Mouse (Mus musculus): Measurements from ENCODE around the gene Gjd2. TPM values are rescaled to one million over a fixed set of nuclear protein-coding genes. Genes with fewer than 3 reads are reported as not detected.

Gjd2 gene
- polyA plus RNA-seq, 1 experiment from 2014 or later, result 1.6 TPM

DNA sequence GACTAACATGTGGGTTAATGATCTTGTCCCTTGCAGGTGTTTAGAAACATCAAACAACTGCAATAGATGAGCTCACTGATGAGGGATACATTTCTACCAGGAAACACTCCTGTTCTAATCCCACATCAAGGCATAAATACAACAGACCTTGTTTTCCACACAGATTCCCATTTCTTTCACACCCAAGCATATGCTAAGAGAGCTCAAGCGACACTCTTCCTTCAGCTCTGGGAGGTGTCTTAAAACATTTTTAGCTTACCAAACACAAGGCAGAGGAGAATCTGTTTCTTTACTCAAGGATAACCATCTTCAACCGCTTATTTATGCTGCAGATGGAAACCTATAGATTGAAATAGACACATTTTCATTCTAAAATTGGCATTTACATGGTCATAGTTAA, 5.1 kb downstream of the Gjd2 start:
- Histone ChIP-seq H3K27me3 (peaks cover 23% of the 10 kb centered on the region), H3K27ac (no peak overlapping the region), H3K4me1 (no peaks in the 10 kb centered on the region), H3K9ac (no peak overlapping the region), H3K4me3 (no peak overlapping the region), H3K4me2 (replicated peaks) (no peak overlapping the region), H3K9me3 (replicated peaks) (no peaks in the 10 kb centered on the region), H3K36me3 (no peaks in the 10 kb centered on the region)
- ATAC-seq (ENCODE audit: low FRiP score), result no peak
- WGBS, result 91% methylated on average over 2 of the region's 2 CpGs

DNA sequence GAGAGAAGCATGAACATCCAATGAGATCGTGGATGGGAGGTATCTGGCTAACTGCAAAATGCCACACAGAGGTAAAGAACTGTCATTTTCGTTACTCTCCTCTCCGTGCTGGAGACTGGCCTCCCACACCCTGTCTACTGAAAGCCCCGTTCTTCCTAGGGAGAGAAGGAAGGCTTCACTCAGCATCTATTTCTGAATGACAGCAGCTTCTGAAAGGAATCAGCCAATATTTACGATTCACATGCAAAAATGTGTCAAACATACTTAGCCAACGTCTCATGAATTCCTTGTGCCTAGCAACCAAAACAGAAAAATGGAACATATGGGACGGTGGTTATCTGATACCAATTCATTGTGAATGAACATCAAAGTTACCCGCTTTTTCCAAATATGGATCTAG, 15.9 kb downstream of the Gjd2 start:
- H3K4me3 ChIP-seq, result no peak overlapping the region
- no peak for ATAC-seq (ENCODE audit: low FRiP score)
- 67% methylated on average over 8 of the region's 8 CpGs for WGBS
- no peaks in the 10 kb centered on the region for H3K36me3 ChIP-seq
- H3K27ac ChIP-seq, result no peak overlapping the region
- H3K9ac ChIP-seq, result no peak overlapping the region
- H3K27me3 ChIP-seq, result no peaks in the 10 kb centered on the region
- H3K9me3 ChIP-seq (replicated peaks), result no peaks in the 10 kb centered on the region
- no peak overlapping the region for H3K4me2 ChIP-seq (replicated peaks)
- no peaks in the 10 kb centered on the region; the same call in 1 of the 2 replicates for H3K4me1 ChIP-seq

DNA sequence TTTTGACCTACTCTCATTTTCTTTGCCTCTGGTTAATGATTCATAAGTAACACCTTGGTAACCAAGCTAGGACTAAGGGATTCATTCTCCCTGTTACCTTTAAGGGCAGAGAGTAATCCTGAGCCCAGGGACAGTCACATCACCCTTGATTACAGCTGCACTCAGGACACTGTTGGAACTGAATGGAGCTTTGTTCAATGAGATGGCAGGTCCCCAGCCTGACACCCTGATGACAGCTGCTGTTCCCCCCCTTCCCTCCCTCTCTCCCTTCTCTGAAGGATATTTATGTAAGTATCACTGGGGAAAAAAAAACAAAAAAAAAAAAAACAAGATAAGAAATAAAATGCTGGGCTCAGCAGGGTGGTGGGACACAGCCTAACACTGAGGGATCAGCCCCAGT, 16.5 kb downstream of the Gjd2 start:
- ATAC-seq (ENCODE audit: low FRiP score), result no peak

DNA sequence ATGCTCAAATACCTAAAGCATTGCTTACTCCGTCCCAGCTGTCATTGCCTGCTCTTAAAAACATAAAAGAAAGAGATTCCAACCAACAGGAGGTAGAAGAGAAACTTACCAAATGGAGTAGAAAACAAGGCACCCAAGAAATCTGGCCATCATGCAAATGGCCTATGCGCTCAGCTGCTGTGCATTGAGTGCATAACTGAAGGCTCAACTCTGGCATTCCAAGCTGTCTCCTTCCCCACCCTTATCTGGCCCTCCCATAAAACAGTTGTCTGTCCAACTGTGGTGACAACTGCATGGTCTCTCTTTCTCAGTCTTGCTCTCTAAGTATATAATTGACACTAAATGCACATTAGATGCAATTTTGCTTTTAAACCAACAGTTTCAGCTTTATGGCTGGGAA, 28.5 kb downstream of the Gjd2 start:
- Histone ChIP-seq H3K4me2 (replicated peaks) (no peak overlapping the region), H3K4me3 (no peak overlapping the region), H3K4me1 (0 out of 2 replicates have a peak, but pooled peaks cover 3% of the 10 kb centered on the region), H3K27ac (no peak overlapping the region), H3K36me3 (no peaks in the 10 kb centered on the region), H3K9me3 (replicated peaks) (no peaks in the 10 kb centered on the region), H3K9ac (no peak overlapping the region), H3K27me3 (no peaks in the 10 kb centered on the region)
- 94% methylated on average over 2 of the region's 2 CpGs for WGBS
- no peak for ATAC-seq (ENCODE audit: low FRiP score)

More for the DNA sequence above, 16.5 kb downstream of the Gjd2 start:
- no peak overlapping the region for H3K4me2 ChIP-seq (replicated peaks)
- H3K4me1 ChIP-seq, result no peaks in the 10 kb centered on the region; the same call in 1 of the 2 replicates
- no peak overlapping the region for H3K27ac ChIP-seq
- no peak overlapping the region for H3K9ac ChIP-seq
- H3K36me3 ChIP-seq, result no peaks in the 10 kb centered on the region
- no peak overlapping the region for H3K4me3 ChIP-seq
- no peaks in the 10 kb centered on the region for H3K27me3 ChIP-seq
- H3K9me3 ChIP-seq (replicated peaks), result no peaks in the 10 kb centered on the region

DNA sequence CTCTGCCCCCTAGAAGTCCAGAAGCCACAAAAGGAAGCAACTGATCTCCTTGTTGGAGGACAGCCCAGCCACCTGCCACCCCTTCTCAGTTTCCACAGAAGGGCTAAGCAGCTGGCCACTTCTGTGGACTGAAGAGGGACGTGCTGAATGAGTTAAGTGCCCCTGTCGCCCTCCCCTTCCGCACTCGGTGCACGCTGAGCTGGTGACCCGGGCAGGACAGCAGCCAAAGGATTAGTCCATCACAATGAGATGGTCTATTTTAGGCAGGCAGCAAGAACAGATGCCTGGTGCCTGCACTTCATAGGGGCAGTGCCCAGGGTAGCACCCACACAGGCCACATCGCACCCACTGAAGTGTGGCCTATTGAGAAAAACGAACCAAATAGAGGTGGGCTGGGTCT, 32.8 kb downstream of the Gjd2 start:
- WGBS, result 61% methylated on average over 8 of the region's 8 CpGs
- Histone ChIP-seq H3K27ac (no peak overlapping the region), H3K4me2 (replicated peaks) (no peak overlapping the region), H3K9me3 (replicated peaks) (no peaks in the 10 kb centered on the region), H3K4me1 (0 out of 2 replicates have a peak, but pooled peaks cover 3% of the 10 kb centered on the region), H3K36me3 (no peaks in the 10 kb centered on the region), H3K4me3 (no peak overlapping the region), H3K9ac (no peak overlapping the region), H3K27me3 (no peaks in the 10 kb centered on the region)
- ATAC-seq (ENCODE audit: low FRiP score), result no peak

DNA sequence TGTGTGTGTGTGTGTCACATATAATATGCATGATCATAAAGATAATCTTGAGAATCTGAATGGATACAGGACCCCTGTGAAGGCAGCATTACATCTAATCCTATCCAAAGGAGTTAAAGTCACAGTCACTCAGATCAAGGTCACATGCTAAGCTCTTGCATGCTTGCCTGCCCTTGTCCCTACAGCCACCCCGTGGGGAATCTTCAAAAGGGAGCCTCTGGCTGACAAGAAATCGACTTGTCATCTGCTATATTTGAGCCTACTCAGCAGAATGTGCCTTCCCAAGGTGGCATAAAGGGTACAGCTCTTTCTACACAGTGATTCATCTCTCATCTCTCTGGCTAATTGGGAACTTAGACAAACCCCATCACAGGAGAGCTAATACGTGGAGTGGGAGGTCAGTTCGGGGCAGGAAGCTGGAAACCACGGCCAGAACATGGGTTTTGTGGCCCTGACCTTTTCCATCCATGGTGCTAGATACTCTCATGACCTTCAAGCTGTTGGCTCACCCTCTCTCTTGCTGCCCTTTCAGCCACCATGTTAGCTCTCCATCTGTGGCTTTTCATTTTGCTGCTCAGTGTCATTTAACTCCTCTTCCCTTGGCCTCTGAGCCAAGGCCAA, 35.2 kb downstream of the Gjd2 start:
- Histone ChIP-seq H3K4me2 (replicated peaks) (no peak overlapping the region), H3K27me3 (no peaks in the 10 kb centered on the region), H3K4me1 (0 out of 2 replicates have a peak, but pooled peaks cover 3% of the 10 kb centered on the region), H3K9me3 (replicated peaks) (no peaks in the 10 kb centered on the region), H3K4me3 (no peak overlapping the region), H3K9ac (no peak overlapping the region), H3K36me3 (no peaks in the 10 kb centered on the region), H3K27ac (no peak overlapping the region)
- 70% methylated on average over 5 of the region's 5 CpGs for WGBS
- ATAC-seq (ENCODE audit: low FRiP score), result no peak

DNA sequence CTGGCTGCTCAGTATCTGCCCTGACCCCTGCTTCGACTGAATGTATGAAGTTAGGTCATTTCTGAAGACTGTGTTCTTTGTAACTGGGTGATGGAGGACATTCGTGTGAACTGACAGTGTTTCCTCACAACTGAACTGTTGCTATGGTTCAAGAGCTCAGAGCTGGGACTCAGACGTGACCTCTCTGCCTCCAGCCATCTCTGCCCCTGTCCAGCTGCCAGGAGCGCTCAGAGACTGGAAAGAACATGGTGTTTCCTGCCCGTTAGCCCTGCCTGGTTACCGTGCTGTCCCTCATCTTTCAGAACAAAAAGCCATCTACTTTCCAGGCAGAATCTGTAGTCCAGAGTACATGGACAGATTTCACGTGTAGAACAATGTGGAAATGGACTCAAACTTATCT, 39.5 kb downstream of the Gjd2 start:
- WGBS, result 67% methylated on average over 7 of the region's 7 CpGs
- Histone ChIP-seq H3K4me3 (no peak overlapping the region), H3K9me3 (replicated peaks) (no peaks in the 10 kb centered on the region), H3K27me3 (no peaks in the 10 kb centered on the region), H3K4me2 (replicated peaks) (no peak overlapping the region), H3K36me3 (no peaks in the 10 kb centered on the region), H3K27ac (no peak overlapping the region), H3K9ac (no peak overlapping the region), H3K4me1 (no peaks in the 10 kb centered on the region)
- ATAC-seq (ENCODE audit: low FRiP score), result no peak

DNA sequence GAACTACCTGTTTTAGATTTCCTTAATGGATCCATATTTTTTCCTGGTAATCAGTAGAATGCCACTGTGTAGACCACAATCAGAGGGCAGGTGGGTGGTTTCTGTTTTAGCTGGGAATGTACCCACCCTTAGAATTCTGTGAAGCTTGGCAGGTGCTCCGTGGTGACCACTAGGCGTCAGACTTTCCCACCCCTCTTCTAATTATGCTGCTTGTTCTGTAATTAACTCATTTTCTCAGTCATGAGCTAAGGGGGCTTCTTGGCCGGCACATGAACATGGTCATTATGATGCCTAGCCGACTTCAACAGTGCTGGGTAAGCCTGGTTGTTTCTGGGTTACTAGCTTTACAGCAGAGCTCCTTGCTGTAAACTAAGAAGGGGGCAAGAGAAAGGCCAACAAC, 47.0 kb downstream of the Gjd2 start:
- Histone ChIP-seq H3K4me3 (no peak overlapping the region), H3K27ac (no peak overlapping the region), H3K27me3 (no peaks in the 10 kb centered on the region), H3K4me1 (no peaks in the 10 kb centered on the region), H3K9ac (no peak overlapping the region), H3K36me3 (no peaks in the 10 kb centered on the region), H3K4me2 (replicated peaks) (no peak overlapping the region), H3K9me3 (replicated peaks) (no peaks in the 10 kb centered on the region)
- 36% methylated on average over 4 of the region's 4 CpGs for WGBS
- no peak for ATAC-seq (ENCODE audit: low FRiP score)

Other genes starting within 250 kb of the Gjd2 start
- 74.5 and 80.9 TPM in 2 replicates for gene Scg5, start 184.5 kb downstream of the Gjd2 start, polyA plus RNA-seq (2016; fragmentation: Nextera tagmentation; extraction: Ambion mirVana)
- 40.0 and 42.7 TPM in 2 replicates for gene Arhgap11a, start 165.0 kb downstream of the Gjd2 start, polyA plus RNA-seq (2016; fragmentation: Nextera tagmentation; extraction: Ambion mirVana)
- gene Actc1, start 39.9 kb upstream of the Gjd2 start, polyA plus RNA-seq (2016; fragmentation: Nextera tagmentation; extraction: Ambion mirVana), result 33.5 and 138 TPM in 2 replicates
- 53.6 and 55.8 TPM in 2 replicates for gene Aqr, start 173.4 kb upstream of the Gjd2 start, polyA plus RNA-seq (2016; fragmentation: Nextera tagmentation; extraction: Ambion mirVana)
- 3.5 and 4.2 TPM in 2 replicates for gene Zfp770, start 187.8 kb upstream of the Gjd2 start, polyA plus RNA-seq (2016; fragmentation: Nextera tagmentation; extraction: Ambion mirVana)

Data from hindbrain, embryonic 12.5 days (tissue).